Mouse (Mus musculus) midbrain, embryonic 14.5 days (tissue): ENCODE data around the gene Nbea. TPM values are rescaled to one million over a fixed set of nuclear protein-coding genes. Genes with fewer than 3 reads are reported as not detected.

Source experiments
- ATAC-seq: fragments of 200-750 bp; cut with Nextera tagmentation; 2 replicates; pipeline ENCODE4 v1.8.0; 2017; ENCODE audit warnings: moderate number of reproducible peaks, moderate library complexity; ENCODE audit not compliant: low FRiP score, low TSS enrichment
- DNase-seq: peaks from one replicate; pipeline ENCODE4 v3.0.0-alpha.2; 2015
- H3K27ac ChIP-seq: fragments of 300-500 bp; sonication (generic); replicated peaks from 2 replicates; pipeline ENCODE4 v1.5.1; 2014; ENCODE audit warnings: mild to moderate bottlenecking, low read depth, low read length, moderate library complexity
- H3K27me3 ChIP-seq: fragments of 300-500 bp; sonication (generic); 2 replicates; pipeline ENCODE4 v1.6.1; 2014; ENCODE audit warnings: low read length, control low read depth, mixed read lengths; ENCODE audit not compliant: control insufficient read depth, insufficient read depth
- H3K36me3 ChIP-seq: fragments of 300-500 bp; sonication (generic); 2 replicates; pipeline ENCODE4 v1.6.1; 2014; ENCODE audit warnings: low read length, control low read depth; ENCODE audit not compliant: control insufficient read depth, insufficient read depth
- H3K4me1 ChIP-seq: fragments of 300-500 bp; sonication (generic); 2 replicates; pipeline ENCODE4 v1.6.1; 2014; ENCODE audit warnings: mild to moderate bottlenecking, antibody characterized with exemption, low read length, control low read depth; ENCODE audit not compliant: control insufficient read depth, insufficient read depth
- H3K4me2 ChIP-seq: fragments of 300-500 bp; sonication (generic); 2 replicates; pipeline ENCODE4 v1.6.1; 2014; ENCODE audit warnings: mild to moderate bottlenecking, low read length, moderate library complexity
- H3K4me3 ChIP-seq: fragments of 300-500 bp; sonication (generic); replicated peaks from 2 replicates; pipeline ENCODE4 v1.5.1; 2014; ENCODE audit warnings: low read depth, low read length
- H3K9ac ChIP-seq: fragments of 300-500 bp; sonication (generic); replicated peaks from 2 replicates; pipeline ENCODE4 v1.6.1; 2014; ENCODE audit warnings: mild to moderate bottlenecking, low read length, moderate library complexity
- H3K9me3 ChIP-seq: fragments of 300-500 bp; sonication (generic); 2 replicates; pipeline ENCODE4 v1.6.1; 2016; ENCODE audit warnings: low read length, control low read depth, mixed read lengths; ENCODE audit not compliant: control insufficient read depth
- WGBS: fragments of 180-500 bp; shearing (Covaris S2); extraction: QIAGEN DNeasy Blood & Tissue Kit; methylation state at CpG from one replicate; pipeline ENCODE4 v1.1.7; 2014; 5-methylcytosine and 5-hydroxymethylcytosine counted together
- polyA plus RNA-seq: library from polyadenylated mRNA; unstranded; fragments of >200 nt; fragmentation: Nextera tagmentation; extraction: Ambion mirVana; gene quantifications from 2 replicates; pipeline ENCODE4 v1.2.1, GENCODE M21; 2014

Gene Nbea
- polyA plus RNA-seq = 90.6 and 106 TPM in 2 replicates

DNA sequence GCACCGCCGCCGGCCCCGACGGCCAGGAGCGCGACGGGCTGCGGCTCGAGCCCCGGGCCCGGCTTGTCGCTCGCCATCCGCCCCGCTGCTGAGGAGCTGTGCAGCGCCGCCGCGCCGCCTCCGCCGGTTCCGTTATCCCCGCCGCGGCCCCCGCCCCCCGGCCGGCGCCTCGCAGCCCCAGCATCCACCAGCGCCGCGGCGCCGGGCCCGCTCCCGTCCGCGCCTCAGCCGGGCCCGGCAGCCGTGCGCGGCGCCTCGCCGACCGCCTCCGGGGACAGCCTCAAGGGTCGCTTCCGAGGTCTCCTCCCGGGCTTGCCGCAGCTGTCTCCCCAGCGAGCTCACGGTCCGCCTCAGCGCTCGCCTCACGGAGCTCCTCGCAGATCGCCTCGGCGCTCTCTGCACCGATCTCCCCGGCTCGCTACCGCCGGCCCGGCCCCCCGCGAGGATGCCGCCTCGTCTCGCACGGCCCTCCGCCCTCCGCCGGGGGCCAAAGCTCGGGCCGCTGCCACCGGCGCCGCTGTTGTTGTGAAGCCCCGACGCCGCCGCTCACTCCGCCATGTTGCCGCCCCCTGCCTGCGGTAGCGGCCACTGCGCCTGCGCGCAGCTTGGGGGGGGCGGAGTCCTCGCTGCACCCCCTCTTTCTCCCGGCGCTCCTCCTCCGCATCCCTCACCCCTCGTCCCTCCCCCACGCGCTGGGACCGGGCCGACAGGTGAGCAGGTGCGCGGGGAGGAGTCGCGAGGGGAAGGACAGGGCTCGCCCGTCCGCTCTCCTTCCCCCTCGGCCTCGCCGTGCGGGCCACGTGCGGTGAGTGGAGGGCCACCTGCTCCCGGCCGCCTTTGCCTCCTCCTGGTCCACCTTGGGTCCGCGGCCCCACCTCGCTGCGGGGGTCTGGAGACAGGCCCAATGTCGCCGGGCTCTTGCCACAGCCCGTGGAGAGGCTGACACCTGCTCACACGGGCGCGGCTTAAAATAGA, at the start of gene Nbea:
Nbea (minus strand) TSS at position 543 of the 975 bp plus-strand sequence.
- Histone ChIP-seq H3K9ac (peak within 1 kb of the TSS; percentile 98), H3K36me3 (no peaks in the 10 kb centered on the region), H3K27ac (peak within 1 kb of the TSS; percentile 97), H3K4me1 (peaks cover 13% of the 10 kb centered on the region), H3K9me3 (no peaks in the 10 kb centered on the region), H3K4me3 (peak within 1 kb of the TSS; percentile 98), H3K27me3 (no peaks in the 10 kb centered on the region), H3K4me2 (peak within 1 kb of the TSS; percentile 82)
- ATAC-seq (peak; percentile 88), DNase-seq (peak; percentile 94)
- WGBS = under 1% methylated on average over 122 of the region's 131 CpGs

DNA sequence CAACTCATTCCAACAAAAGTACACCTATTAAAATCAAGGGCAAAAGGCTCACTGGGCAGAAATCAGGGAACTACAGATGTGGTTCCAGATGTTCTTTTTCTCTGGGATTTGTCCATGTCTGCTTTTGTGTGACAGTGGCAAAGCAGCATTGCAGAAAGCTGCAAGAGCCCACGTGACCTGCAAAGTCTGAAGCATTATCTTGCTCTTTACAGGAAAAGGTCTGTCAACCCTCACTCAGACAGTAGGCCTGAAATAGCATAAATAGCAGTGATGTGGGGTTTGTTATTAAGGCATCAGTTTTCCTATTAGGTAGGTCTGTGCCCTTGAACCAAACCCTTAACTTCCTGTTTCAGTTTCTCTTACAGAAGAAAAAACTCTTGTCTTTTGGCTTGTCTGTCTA, 45.8 kb upstream of the Nbea start:
- Histone ChIP-seq H3K4me2 (no peak overlapping the region), H3K9ac (no peak overlapping the region), H3K27ac (no peak overlapping the region), H3K27me3 (no peaks in the 10 kb centered on the region), H3K36me3 (no peaks in the 10 kb centered on the region), H3K4me1 (no peaks in the 10 kb centered on the region), H3K9me3 (no peaks in the 10 kb centered on the region; the same call in 1 of the 2 replicates), H3K4me3 (no peak overlapping the region)
- WGBS = 75% methylated on average over 1 of the region's 1 CpGs
- DNase-seq = no peak
- no peak for ATAC-seq

DNA sequence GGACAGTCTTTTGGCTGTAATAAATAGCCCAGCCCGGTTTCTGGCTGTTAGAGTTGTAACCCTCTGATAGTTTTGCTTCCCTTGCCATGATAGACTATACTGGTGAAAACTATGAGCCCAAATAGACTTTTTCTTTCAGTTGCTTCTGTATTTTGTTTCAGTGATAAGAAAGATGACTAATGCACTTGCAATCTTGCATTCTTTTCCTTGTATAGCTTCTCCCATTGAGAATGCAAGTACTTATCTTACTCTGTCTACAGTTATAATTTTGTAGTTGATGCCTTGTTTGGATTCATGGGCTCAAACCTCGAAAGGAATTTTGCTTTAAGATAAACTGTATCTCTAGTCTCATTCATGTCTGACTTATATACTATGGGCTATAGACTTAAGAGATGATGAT, 32.5 kb upstream of the Nbea start:
- DNase-seq (no peak), ATAC-seq (no peak)
- H3K4me2 ChIP-seq = no peak overlapping the region
- 89% methylated on average over 2 of the region's 2 CpGs for WGBS
- no peaks in the 10 kb centered on the region for H3K27me3 ChIP-seq
- no peaks in the 10 kb centered on the region for H3K36me3 ChIP-seq
- no peak overlapping the region for H3K9ac ChIP-seq
- H3K27ac ChIP-seq = no peak overlapping the region
- H3K4me3 ChIP-seq = no peak overlapping the region
- no peaks in the 10 kb centered on the region for H3K9me3 ChIP-seq
- no peaks in the 10 kb centered on the region for H3K4me1 ChIP-seq

DNA sequence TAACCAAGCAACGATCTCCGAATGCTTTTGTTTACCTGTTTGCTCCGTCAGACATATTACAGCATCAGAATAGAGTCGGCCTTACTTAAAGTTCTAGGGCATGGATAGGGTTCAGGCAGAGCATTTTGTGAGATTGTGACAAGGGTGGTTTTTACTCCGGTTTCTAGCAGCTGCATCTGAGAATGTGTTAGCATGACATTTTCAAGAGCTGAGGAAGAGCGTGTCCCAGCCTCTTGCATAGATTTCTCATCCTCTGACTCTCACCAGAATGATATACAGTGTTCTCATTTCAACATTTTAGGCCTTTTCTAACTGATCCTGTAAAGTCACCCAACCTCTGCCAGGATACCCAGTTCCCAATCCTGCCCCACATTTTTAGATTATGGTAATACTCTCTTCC, 20.5 kb upstream of the Nbea start:
- H3K36me3 ChIP-seq = no peaks in the 10 kb centered on the region
- ATAC-seq (no peak), DNase-seq (no peak)
- no peak overlapping the region for H3K4me2 ChIP-seq
- H3K9ac ChIP-seq = no peak overlapping the region
- H3K4me3 ChIP-seq = no peak overlapping the region
- H3K27me3 ChIP-seq = no peaks in the 10 kb centered on the region
- no peaks in the 10 kb centered on the region for H3K9me3 ChIP-seq
- H3K4me1 ChIP-seq = no peaks in the 10 kb centered on the region
- no peak overlapping the region for H3K27ac ChIP-seq
- 73% methylated on average over 6 of the region's 6 CpGs for WGBS

DNA sequence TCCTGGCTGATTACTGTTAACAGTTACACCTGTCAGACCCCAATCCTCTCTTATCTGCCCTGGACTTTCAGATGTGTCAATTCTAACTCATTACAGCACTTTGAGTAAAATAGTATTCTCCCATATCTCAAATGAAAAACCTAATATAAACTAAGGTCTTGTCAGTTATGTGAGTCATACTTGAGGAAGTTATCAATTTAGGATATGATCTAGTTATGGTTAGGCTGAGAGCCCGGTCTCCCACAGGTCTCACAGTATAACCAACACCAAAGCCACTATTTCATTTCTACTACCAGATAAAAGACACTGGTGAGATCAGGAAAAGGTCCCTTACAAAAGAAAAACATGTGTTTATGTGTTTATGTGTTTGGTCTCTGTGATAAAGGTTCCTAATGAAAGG, 4.7 kb upstream of the Nbea start:
- DNase-seq = no peak
- no peaks in the 10 kb centered on the region for H3K27me3 ChIP-seq
- no peaks in the 10 kb centered on the region for H3K4me1 ChIP-seq
- H3K9me3 ChIP-seq = no peaks in the 10 kb centered on the region
- no peak overlapping the region for H3K4me2 ChIP-seq
- ATAC-seq = no peak
- H3K4me3 ChIP-seq = no peak overlapping the region
- no peak overlapping the region for H3K27ac ChIP-seq
- H3K9ac ChIP-seq = no peak overlapping the region
- WGBS = 93% methylated on average over 1 of the region's 1 CpGs
- H3K36me3 ChIP-seq = no peaks in the 10 kb centered on the region

DNA sequence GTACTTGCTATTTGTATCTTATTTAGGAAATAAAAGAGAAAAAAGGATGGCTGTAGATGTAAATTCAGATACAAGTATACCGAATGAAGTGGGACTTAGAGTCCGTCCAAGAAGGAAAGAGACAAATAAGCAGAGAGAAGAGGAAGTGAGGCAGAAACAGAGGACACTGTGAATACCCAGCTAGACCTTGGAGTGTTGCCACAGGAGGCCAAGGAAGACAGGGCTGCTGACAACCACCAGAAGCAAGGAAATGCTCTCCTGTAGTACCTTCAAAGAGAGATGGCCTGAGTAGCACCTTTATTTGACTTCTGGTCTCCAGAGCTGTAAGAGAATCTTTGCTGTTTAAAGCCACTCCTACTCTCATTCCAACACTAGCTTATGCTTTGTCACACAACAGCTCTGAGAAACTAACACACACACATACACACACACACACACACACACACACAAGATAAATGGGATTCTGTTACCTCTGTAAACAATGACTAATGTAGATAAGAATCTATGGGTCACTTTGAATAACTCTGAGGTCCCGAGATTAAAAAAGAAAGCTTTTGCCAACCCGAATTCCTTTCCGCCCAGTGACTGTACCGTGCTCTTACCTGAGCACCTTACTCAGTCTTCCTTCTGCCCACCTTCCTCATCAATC, 3.8 kb upstream of the Nbea start:
- no peak for ATAC-seq
- Histone ChIP-seq H3K4me2 (no peak overlapping the region), H3K27ac (no peak overlapping the region), H3K4me1 (no peaks in the 10 kb centered on the region), H3K36me3 (no peaks in the 10 kb centered on the region), H3K9me3 (no peaks in the 10 kb centered on the region), H3K9ac (no peak overlapping the region), H3K27me3 (no peaks in the 10 kb centered on the region), H3K4me3 (no peak overlapping the region)
- DNase-seq = no peak
- WGBS = 86% methylated on average over 6 of the region's 6 CpGs

DNA sequence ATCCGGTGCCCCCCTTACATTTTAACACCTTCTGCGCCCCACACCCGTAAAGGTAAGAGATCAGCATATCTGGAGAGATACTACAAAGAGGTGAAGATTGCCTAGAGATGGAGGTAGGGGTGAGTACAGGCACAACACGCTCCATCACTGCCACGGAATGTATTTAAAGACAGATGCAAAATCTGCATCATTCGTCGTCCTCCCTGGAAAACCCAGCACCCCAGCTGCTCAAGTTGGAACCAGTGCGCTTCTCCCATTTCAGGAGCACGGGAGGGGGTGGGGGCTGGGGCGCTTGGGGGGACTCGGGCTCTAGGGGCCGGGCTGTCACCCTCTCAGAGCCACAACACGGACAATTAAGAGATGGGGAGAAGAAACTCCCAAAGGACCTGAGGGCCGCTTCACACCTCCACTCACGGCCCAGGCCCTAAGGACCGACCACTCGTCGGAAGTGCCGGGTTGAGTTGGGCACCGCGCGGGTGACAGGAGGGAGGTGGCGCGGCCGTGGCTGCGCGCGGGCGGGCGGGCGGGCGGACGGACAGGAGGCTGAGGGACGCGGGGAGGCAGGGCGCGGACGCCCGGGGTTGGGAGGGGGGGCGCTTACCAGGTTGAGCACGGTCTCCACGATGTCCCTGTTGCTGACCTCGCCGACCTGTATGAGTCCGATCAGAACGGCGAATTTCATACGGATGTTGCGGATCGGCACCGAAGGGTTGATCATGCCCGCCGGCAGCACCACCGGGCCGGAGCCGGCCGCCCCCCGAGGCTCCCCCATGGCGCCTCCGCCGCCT, 936 bp downstream of the Nbea start:
- H3K9ac ChIP-seq = peak overlapping the region; percentile 98
- no peaks in the 10 kb centered on the region for H3K27me3 ChIP-seq
- H3K4me1 ChIP-seq = peaks cover 13% of the 10 kb centered on the region
- H3K4me3 ChIP-seq = peak overlapping the region; percentile 98
- H3K27ac ChIP-seq = peak overlapping the region; percentile 97
- peak; percentile 65 for ATAC-seq
- DNase-seq = peak; percentile 68
- WGBS = under 1% methylated on average over 58 of the region's 61 CpGs
- H3K9me3 ChIP-seq = no peaks in the 10 kb centered on the region
- no peaks in the 10 kb centered on the region for H3K36me3 ChIP-seq
- peak overlapping the region; percentile 82 for H3K4me2 ChIP-seq

DNA sequence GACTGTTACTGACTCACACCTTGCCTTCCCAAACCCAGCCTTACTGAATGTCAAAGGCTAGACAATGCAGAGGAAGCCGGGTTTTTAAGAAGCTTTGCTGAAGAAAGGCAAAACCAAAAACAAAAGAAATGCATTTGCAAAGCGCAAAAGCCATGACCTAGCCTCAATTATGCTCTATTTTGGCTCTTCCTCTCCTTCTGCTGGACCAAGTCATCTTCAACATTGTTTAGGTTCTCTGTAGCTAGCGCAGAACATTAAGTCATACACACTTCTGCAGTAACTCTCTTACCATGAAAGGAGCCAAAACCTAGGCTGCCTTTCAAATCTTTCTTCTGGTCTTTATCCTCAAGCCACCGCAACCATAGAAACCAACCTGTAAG, 1.5 kb downstream of the Nbea start:
- Histone ChIP-seq H3K27ac (peak overlapping the region; percentile 97), H3K9ac (peak overlapping the region; percentile 98), H3K4me1 (peaks cover 13% of the 10 kb centered on the region), H3K36me3 (no peaks in the 10 kb centered on the region), H3K9me3 (no peaks in the 10 kb centered on the region), H3K4me2 (peak overlapping the region; percentile 82), H3K4me3 (peak overlapping the region; percentile 98), H3K27me3 (no peaks in the 10 kb centered on the region)
- WGBS = 2% methylated on average over 4 of the region's 4 CpGs
- ATAC-seq = no peak
- no peak for DNase-seq
